Mouse (Mus musculus) lung, postnatal 0 days (tissue): Measurements from ENCODE around the gene Mst1r. TPM values are rescaled to one million over a fixed set of nuclear protein-coding genes. Genes with fewer than 3 reads are reported as not detected.

Source experiments
- ATAC-seq: fragments of 200-750 bp; cut with Nextera tagmentation; 2 replicates; pipeline ENCODE4 v1.8.0; 2017; ENCODE audit warnings: moderate library complexity
- DNase-seq: peaks from one replicate; pipeline ENCODE4 v3.0.0-alpha.2; 2016; ENCODE audit warnings: low spot score
- H3K27ac ChIP-seq: fragments of 300-500 bp; sonication (generic); 2 replicates; pipeline ENCODE4 v1.5.1; 2014; ENCODE audit warnings: antibody characterized with exemption, mild to moderate bottlenecking, low read length, mixed read lengths
- H3K27me3 ChIP-seq: fragments of 300-500 bp; sonication (generic); replicated peaks from 2 replicates; pipeline ENCODE4 v1.6.1; 2014; ENCODE audit warnings: low read length, mixed read lengths; ENCODE audit not compliant: insufficient read depth
- H3K36me3 ChIP-seq: fragments of 300-500 bp; sonication (generic); 2 replicates; pipeline ENCODE4 v1.6.1; 2014; ENCODE audit warnings: low read length, mixed read lengths; ENCODE audit not compliant: insufficient read depth
- H3K4me1 ChIP-seq: fragments of 300-500 bp; sonication (generic); 2 replicates; pipeline ENCODE4 v1.6.1; 2014; ENCODE audit warnings: antibody characterized with exemption, low read depth, low read length, mixed read lengths; ENCODE audit not compliant: insufficient read depth
- H3K4me2 ChIP-seq: fragments of 300-500 bp; sonication (generic); replicated peaks from 2 replicates; pipeline ENCODE4 v1.6.1; 2014; ENCODE audit warnings: low read depth, mild to moderate bottlenecking, low read length, moderate library complexity, mixed read lengths
- H3K4me3 ChIP-seq: fragments of 300-500 bp; sonication (generic); 2 replicates; pipeline ENCODE4 v1.5.1; 2014; ENCODE audit warnings: low read depth, low read length
- H3K9ac ChIP-seq: fragments of 300-500 bp; sonication (generic); replicated peaks from 2 replicates; pipeline ENCODE4 v1.6.1; 2014; ENCODE audit warnings: low read depth, mild to moderate bottlenecking
- H3K9me3 ChIP-seq: fragments of 300-500 bp; sonication (generic); 2 replicates; pipeline ENCODE4 v1.6.1; 2016; ENCODE audit warnings: low read length, mixed read lengths
- CTCF ChIP-seq: IDR thresholded peaks from 2 replicates; pipeline ENCODE4 v1.5.1; 2016; ENCODE audit warnings: antibody characterized with exemption, mild to moderate bottlenecking
- EP300 ChIP-seq: IDR thresholded peaks from 2 replicates; pipeline ENCODE4 v1.6.1; 2016; ENCODE audit warnings: antibody characterized with exemption, mild to moderate bottlenecking, control low read depth
- WGBS: fragments of 180-500 bp; shearing (Covaris S2); extraction: QIAGEN DNeasy Blood & Tissue Kit; methylation state at CpG from one replicate; pipeline ENCODE4 v1.1.7; 2014; 5-methylcytosine and 5-hydroxymethylcytosine counted together
- polyA plus RNA-seq: library from polyadenylated mRNA; unstranded; fragments of >200 nt; fragmentation: Nextera tagmentation; extraction: Ambion mirVana; gene quantifications from 2 replicates; pipeline ENCODE4 v1.2.1, GENCODE M21; 2015

Gene Mst1r
- polyA plus RNA-seq, 1 experiment from 2014 or later = 3.5 TPM

- Histone ChIP-seq H3K9me3 (no peaks in the 10 kb centered on the region), H3K27me3 (no peaks in the 10 kb centered on the region), H3K36me3 (no peaks in the 10 kb centered on the region), H3K4me2 (no peak overlapping the region), H3K27ac (no peak overlapping the region), H3K4me1 (no peaks in the 10 kb centered on the region; the same call in 1 of the 2 replicates), H3K4me3 (no peak overlapping the region), H3K9ac (no peak overlapping the region)
- ATAC-seq = no peak
- peak; percentile 33 for DNase-seq
- 30% methylated on average over 7 of the region's 7 CpGs for WGBS
- TF ChIP-seq EP300 = no peak
- peak; percentile 76 for TF ChIP-seq CTCF
Measured at GRCm38 (mm10) chr9:107923021-107923420, 16.3 kb downstream of the Mst1r start.

- Histone ChIP-seq H3K4me3 (no peak overlapping the region), H3K27ac (no peak overlapping the region), H3K9me3 (no peaks in the 10 kb centered on the region), H3K9ac (no peak overlapping the region), H3K4me2 (no peak overlapping the region), H3K27me3 (no peaks in the 10 kb centered on the region), H3K36me3 (no peaks in the 10 kb centered on the region), H3K4me1 (no peaks in the 10 kb centered on the region; the same call in 1 of the 2 replicates)
- ATAC-seq = peak; percentile 41; the same call in 1 of the 2 replicates
- TF ChIP-seq CTCF = no peak
- 22% methylated on average over 6 of the region's 6 CpGs for WGBS
- peak; percentile 39 for DNase-seq
Measured at GRCm38 (mm10) chr9:107923956-107924355, 17.3 kb downstream of the Mst1r start.

GRCm38 (mm10) chr9:107925251-107925650 lies 18.6 kb downstream of the Mst1r start:
- DNase-seq (no peak), ATAC-seq (no peak)
- Histone ChIP-seq H3K4me2 (no peak overlapping the region), H3K36me3 (no peaks in the 10 kb centered on the region), H3K4me3 (no peak overlapping the region), H3K27me3 (no peaks in the 10 kb centered on the region), H3K9ac (no peak overlapping the region), H3K4me1 (no peaks in the 10 kb centered on the region; the same call in 1 of the 2 replicates), H3K27ac (no peak overlapping the region), H3K9me3 (no peaks in the 10 kb centered on the region)
- TF ChIP-seq EP300 (no peak), CTCF (no peak)
- WGBS = 27% methylated on average over 3 of the region's 3 CpGs

- Histone ChIP-seq H3K4me1 (no peaks in the 10 kb centered on the region; the same call in 1 of the 2 replicates), H3K27me3 (no peaks in the 10 kb centered on the region), H3K9ac (no peak overlapping the region), H3K4me3 (no peak overlapping the region), H3K27ac (no peak overlapping the region), H3K4me2 (no peak overlapping the region), H3K9me3 (no peaks in the 10 kb centered on the region), H3K36me3 (no peaks in the 10 kb centered on the region)
- no peak for DNase-seq
- WGBS = 30% methylated on average over 9 of the region's 9 CpGs
- ATAC-seq = no peak
- no peak for TF ChIP-seq EP300
Measured at GRCm38 (mm10) chr9:107926920-107927420, 20.3 kb downstream of the Mst1r start.

- Histone ChIP-seq H3K4me2 (no peak overlapping the region), H3K9ac (no peak overlapping the region), H3K4me3 (no peak overlapping the region), H3K4me1 (no peaks in the 10 kb centered on the region; the same call in 1 of the 2 replicates), H3K27ac (no peak overlapping the region), H3K36me3 (no peaks in the 10 kb centered on the region), H3K27me3 (no peaks in the 10 kb centered on the region), H3K9me3 (no peaks in the 10 kb centered on the region)
- DNase-seq = no peak
- 0 out of 2 replicates have a peak, but pooled peaks have one; percentile 14 for ATAC-seq
- TF ChIP-seq EP300 (no peak), CTCF (no peak)
- 52% methylated on average over 5 of the region's 5 CpGs for WGBS
Measured at GRCm38 (mm10) chr9:107927749-107928148, 21.1 kb downstream of the Mst1r start.

GRCm38 (mm10) chr9:107928169-107928568 lies 21.5 kb downstream of the Mst1r start, which contains the start of gene Actl11:
Gene Actl11, plus strand, starts transcription at chr9:107928469.
- no peak for ATAC-seq
- no peaks in the 10 kb centered on the region for H3K9me3 ChIP-seq
- H3K27me3 ChIP-seq = no peaks in the 10 kb centered on the region
- H3K36me3 ChIP-seq = no peaks in the 10 kb centered on the region
- no peak within 1 kb of the TSS for H3K4me3 ChIP-seq
- no peak within 1 kb of the TSS for H3K27ac ChIP-seq
- DNase-seq = no peak
- no peaks in the 10 kb centered on the region; the same call in 1 of the 2 replicates for H3K4me1 ChIP-seq
- no peak within 1 kb of the TSS for H3K4me2 ChIP-seq
- no peak for TF ChIP-seq CTCF
- TF ChIP-seq EP300 = no peak
- no peak within 1 kb of the TSS for H3K9ac ChIP-seq
- WGBS = 52% methylated on average over 3 of the region's 3 CpGs
